Mouse (Mus musculus): ENCODE measurements around the gene Plin3. TPM values are rescaled to one million over a fixed set of nuclear protein-coding genes. Genes with fewer than 3 reads are reported as not detected.

Plin3 gene
- total and polyA plus RNA-seq, 2 experiments: 21.5 to 23.0 TPM

DNA sequence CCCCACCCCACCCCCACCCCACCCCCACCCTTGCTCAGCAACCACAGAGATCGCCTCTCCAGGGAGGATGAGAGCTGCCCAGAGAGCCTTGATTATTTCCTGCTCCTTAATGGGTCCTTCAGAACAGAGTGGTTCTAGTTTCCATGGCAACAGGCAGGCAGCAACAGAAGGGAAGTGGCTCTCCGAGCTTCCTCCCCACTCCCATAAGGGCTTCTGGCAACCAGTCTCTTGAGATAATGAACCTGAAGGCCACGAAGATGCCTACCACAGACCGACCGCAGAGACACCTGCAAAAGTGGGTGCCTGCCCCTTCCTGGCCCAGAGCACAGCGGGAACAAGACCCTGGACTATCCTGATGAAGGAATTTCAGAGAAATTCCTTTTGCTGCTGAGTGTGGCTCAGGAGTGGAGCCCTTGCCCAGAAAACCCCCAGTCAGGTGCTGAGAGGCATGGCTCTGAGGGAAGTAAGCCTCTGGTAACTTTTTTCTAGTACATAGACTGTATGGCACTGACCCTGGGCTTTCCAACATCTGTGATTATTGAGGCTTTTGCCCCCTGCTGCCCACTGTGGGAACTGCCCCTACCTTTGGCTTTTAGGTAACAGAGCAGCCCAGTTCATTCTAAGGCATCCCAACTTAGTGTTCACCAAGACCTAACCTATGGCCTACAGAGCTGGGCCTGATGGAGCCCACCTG is 41.4 kb downstream of the Plin3 start:
- TF ChIP-seq CTCF (IDR thresholded peaks at IDR 0.05; ENCODE audit: low read depth, low read length) (peak; percentile 78), POLR2A (IDR thresholded peaks at IDR 0.05; ENCODE audit: extremely low read depth, insufficient read depth, low read length) (no peak)
- WGBS: 30% methylated on average over 6 of the region's 6 CpGs
- DNase-seq (ENCODE audit: extremely low read depth, low read depth, low spot score): peak; percentile 43

DNA sequence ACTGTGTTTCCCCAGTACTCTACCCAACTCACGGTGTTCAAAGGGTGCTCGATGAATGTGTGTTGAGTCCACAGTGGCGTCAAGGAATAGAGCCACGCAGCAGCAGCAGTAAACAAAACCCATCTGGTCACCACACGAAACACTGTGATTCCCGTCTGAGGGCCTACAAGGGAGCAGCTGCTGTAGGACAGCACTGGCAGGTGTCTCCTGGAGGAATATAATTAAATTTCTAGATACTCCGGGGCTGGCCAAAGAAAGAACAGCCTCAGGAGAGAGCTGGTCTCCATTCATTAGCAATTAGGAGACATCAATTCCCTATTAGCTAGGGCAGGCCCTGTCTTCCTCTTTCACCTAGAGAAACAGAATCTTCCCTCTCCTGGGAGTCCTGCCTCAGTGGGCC is 47.1 kb downstream of the Plin3 start:
- no peak overlapping the region for H3K27ac ChIP-seq (replicated peaks; ENCODE audit: insufficient read depth, low read depth, low read length)
- no peaks in the 10 kb centered on the region for H3K36me3 ChIP-seq (ENCODE audit: control insufficient read depth, insufficient read depth, low read length)
- WGBS: 75% methylated on average over 7 of the region's 7 CpGs
- no peak overlapping the region for H3K9ac ChIP-seq (ENCODE audit: low read depth, low read length)
- no peak for TF ChIP-seq POLR2A (IDR thresholded peaks at IDR 0.05; ENCODE audit: extremely low read depth, insufficient read depth, low read length)
- no peak for TF ChIP-seq CTCF (IDR thresholded peaks at IDR 0.05; ENCODE audit: low read depth, low read length)
- H3K27me3 ChIP-seq (ENCODE audit: control insufficient read depth, insufficient read depth, low read length): no peaks in the 10 kb centered on the region
- no peak for DNase-seq (ENCODE audit: extremely low read depth, low read depth, low spot score)
- no peaks in the 10 kb centered on the region for H3K79me2 ChIP-seq (ENCODE audit: control insufficient read depth, insufficient read depth, low read length)
- H3K4me1 ChIP-seq (ENCODE audit: control insufficient read depth, insufficient read depth, low read length): no peaks in the 10 kb centered on the region
- no peak overlapping the region for H3K4me3 ChIP-seq (ENCODE audit: insufficient read depth, low read depth, low read length)

More for the DNA sequence above, 41.4 kb downstream of the Plin3 start:
- Histone ChIP-seq H3K4me3 (ENCODE audit: insufficient read depth, low read depth, low read length) (no peak overlapping the region), H3K79me2 (ENCODE audit: control insufficient read depth, insufficient read depth, low read length) (no peaks in the 10 kb centered on the region), H3K4me1 (ENCODE audit: control insufficient read depth, insufficient read depth, low read length) (no peaks in the 10 kb centered on the region), H3K36me3 (ENCODE audit: control insufficient read depth, insufficient read depth, low read length) (no peaks in the 10 kb centered on the region), H3K27me3 (ENCODE audit: control insufficient read depth, insufficient read depth, low read length) (no peaks in the 10 kb centered on the region), H3K27ac (replicated peaks; ENCODE audit: insufficient read depth, low read depth, low read length) (no peak overlapping the region), H3K9ac (ENCODE audit: low read depth, low read length) (no peak overlapping the region)

DNA sequence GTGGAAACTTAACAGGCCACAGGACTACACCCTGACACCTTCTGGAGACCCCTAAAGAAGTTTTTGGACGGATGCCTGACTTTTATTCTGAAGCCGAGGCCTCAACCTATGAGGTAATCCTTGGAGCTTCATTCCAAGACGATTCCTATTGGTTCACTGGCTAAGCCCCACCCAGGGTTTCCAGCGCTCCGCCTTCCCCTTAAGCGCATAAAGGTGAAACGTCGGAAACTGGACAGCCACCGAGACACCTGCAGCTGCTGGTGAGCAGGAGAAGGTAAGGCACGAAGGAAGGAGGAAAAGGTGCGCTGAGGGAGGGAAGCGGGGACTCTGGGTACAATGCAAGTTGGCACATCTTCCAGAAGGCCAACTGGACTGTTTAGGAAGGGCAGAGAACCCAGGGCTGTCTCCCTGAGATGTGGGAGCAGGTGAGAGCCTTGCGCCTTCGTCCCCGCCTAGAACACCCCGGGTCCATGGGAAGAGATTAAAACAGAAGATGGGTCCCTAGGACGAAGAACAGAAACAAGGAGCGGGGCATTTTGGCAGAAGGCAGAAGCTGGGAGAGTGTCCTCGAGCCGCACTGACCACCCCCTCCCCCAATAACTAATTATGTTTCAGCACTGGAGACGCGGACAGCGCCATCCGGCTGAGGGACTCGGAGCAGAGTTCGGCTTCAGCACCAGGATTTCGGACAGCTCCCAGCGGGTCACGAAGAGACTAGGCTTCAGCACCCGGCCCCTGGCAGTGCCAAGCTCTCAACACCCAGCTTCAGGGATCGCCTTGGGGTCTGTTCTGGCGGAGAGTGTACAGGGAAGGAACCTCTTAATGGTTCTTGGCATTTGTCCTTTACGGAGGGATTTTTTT is 50.9 kb downstream of the Plin3 start:
- Histone ChIP-seq H3K9ac (ENCODE audit: low read depth, low read length) (no peak overlapping the region), H3K79me2 (ENCODE audit: control insufficient read depth, insufficient read depth, low read length) (no peaks in the 10 kb centered on the region), H3K4me1 (ENCODE audit: control insufficient read depth, insufficient read depth, low read length) (no peaks in the 10 kb centered on the region), H3K36me3 (ENCODE audit: control insufficient read depth, insufficient read depth, low read length) (no peaks in the 10 kb centered on the region), H3K27ac (replicated peaks; ENCODE audit: insufficient read depth, low read depth, low read length) (no peak overlapping the region), H3K4me3 (ENCODE audit: insufficient read depth, low read depth, low read length) (no peak overlapping the region), H3K27me3 (ENCODE audit: control insufficient read depth, insufficient read depth, low read length) (no peaks in the 10 kb centered on the region)
- TF ChIP-seq CTCF (IDR thresholded peaks at IDR 0.05; ENCODE audit: low read depth, low read length): peak; percentile 28; the same call in 1 of the 2 replicates
- no peak for TF ChIP-seq POLR2A (IDR thresholded peaks at IDR 0.05; ENCODE audit: extremely low read depth, insufficient read depth, low read length)
- peak; percentile 55 for DNase-seq (ENCODE audit: extremely low read depth, low read depth, low spot score)
- WGBS: 5% methylated on average over 33 of the region's 33 CpGs

DNA sequence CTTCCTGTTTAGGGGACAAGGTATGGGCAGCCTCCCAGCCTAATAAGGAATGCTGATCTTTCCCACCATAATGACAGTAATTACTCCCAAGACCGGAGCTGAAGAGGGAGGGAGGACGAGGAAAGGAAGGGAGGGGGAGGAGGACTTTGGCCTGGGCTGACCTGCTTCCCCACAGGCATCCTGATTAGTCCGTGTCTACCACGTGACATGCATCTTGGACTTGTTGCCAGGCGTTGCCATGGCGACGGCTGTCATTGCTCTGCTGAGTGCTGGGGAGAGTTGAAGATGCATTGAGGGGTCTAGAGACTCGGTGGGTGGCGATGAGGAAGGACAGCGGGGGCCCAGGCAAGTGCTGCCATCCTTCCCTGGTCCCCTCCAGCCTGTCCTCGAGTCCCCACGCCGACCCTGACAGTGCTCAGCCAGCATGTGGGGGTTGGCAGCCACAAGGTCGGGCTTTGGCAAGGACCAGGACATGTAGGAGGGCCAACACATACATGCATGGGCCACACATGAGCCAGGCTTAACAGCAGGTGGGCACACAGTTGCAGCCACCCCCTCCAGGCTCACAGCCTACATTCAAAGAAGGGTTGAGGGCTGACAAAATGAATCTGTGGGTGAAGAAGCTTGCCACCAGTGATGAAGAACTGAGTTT is 58.7 kb downstream of the Plin3 start:
- no peak overlapping the region for H3K27ac ChIP-seq (replicated peaks; ENCODE audit: insufficient read depth, low read depth, low read length)
- H3K79me2 ChIP-seq (ENCODE audit: control insufficient read depth, insufficient read depth, low read length): no peaks in the 10 kb centered on the region

DNA sequence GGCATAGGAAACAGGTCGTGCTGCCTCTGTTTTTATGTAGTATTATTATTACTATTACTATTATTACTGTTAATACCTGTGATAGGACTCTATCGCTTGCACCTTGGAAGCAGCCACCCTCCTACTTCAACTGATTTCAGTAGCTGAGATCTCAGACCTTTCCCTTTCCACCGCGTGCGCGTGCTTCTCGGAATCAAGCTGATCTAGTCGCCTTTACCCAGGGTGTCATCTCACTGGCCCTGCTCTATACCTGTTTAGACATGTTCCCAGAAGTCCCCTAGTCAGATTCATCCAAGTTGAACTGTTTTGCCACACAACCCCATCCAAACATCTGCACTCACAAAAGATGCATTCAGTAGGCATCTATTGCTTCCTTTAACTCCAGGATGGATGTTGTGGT is 59.3 kb downstream of the Plin3 start:
- H3K27ac ChIP-seq (replicated peaks; ENCODE audit: insufficient read depth, low read depth, low read length): no peak overlapping the region
- no peaks in the 10 kb centered on the region for H3K27me3 ChIP-seq (ENCODE audit: control insufficient read depth, insufficient read depth, low read length)
- no peak overlapping the region for H3K4me3 ChIP-seq (ENCODE audit: insufficient read depth, low read depth, low read length)
- H3K79me2 ChIP-seq (ENCODE audit: control insufficient read depth, insufficient read depth, low read length): no peaks in the 10 kb centered on the region
- no peak overlapping the region for H3K9ac ChIP-seq (ENCODE audit: low read depth, low read length)
- H3K36me3 ChIP-seq (ENCODE audit: control insufficient read depth, insufficient read depth, low read length): no peaks in the 10 kb centered on the region
- DNase-seq (ENCODE audit: extremely low read depth, low read depth, low spot score): no peak
- no peaks in the 10 kb centered on the region for H3K4me1 ChIP-seq (ENCODE audit: control insufficient read depth, insufficient read depth, low read length)
- 59% methylated on average over 8 of the region's 8 CpGs for WGBS
- TF ChIP-seq POLR2A (IDR thresholded peaks at IDR 0.05; ENCODE audit: extremely low read depth, insufficient read depth, low read length) (no peak), CTCF (IDR thresholded peaks at IDR 0.05; ENCODE audit: low read depth, low read length) (no peak)

More for the DNA sequence above, 58.7 kb downstream of the Plin3 start:
- peak; percentile 61 for DNase-seq (ENCODE audit: extremely low read depth, low read depth, low spot score)
- 5% methylated on average over 14 of the region's 14 CpGs for WGBS
- no peak overlapping the region for H3K4me3 ChIP-seq (ENCODE audit: insufficient read depth, low read depth, low read length)
- H3K27me3 ChIP-seq (ENCODE audit: control insufficient read depth, insufficient read depth, low read length): no peaks in the 10 kb centered on the region
- TF ChIP-seq POLR2A (IDR thresholded peaks at IDR 0.05; ENCODE audit: extremely low read depth, insufficient read depth, low read length): no peak
- no peak for TF ChIP-seq CTCF (IDR thresholded peaks at IDR 0.05; ENCODE audit: low read depth, low read length)
- H3K4me1 ChIP-seq (ENCODE audit: control insufficient read depth, insufficient read depth, low read length): no peaks in the 10 kb centered on the region
- H3K36me3 ChIP-seq (ENCODE audit: control insufficient read depth, insufficient read depth, low read length): no peaks in the 10 kb centered on the region
- H3K9ac ChIP-seq (ENCODE audit: low read depth, low read length): no peak overlapping the region
